Mouse (Mus musculus) embryonic facial prominence, embryonic 11.5 days (tissue): ENCODE results near the gene Pnrc2. TPM values are rescaled to one million over a fixed set of nuclear protein-coding genes. Genes with fewer than 3 reads are reported as not detected.

Source experiments
- ATAC-seq: fragments of 200-750 bp; cut with Nextera tagmentation; replicated peaks from 2 replicates; pipeline ENCODE4 v1.8.0; 2017; ENCODE audit warnings: low read depth; ENCODE audit not compliant: insufficient number of reproducible peaks, low FRiP score, low TSS enrichment
- DNase-seq: peaks from one replicate; pipeline ENCODE4 v3.0.0-alpha.2; 2015; ENCODE audit warnings: low spot score
- H3K27ac ChIP-seq: fragments of 300-500 bp; sonication (generic); replicated peaks from 2 replicates; pipeline ENCODE4 v1.5.1; 2014; ENCODE audit warnings: mild to moderate bottlenecking, low read depth, low read length, control low read depth
- H3K27me3 ChIP-seq: fragments of 300-500 bp; sonication (generic); 2 replicates; pipeline ENCODE4 v1.6.1; 2014; ENCODE audit warnings: mild to moderate bottlenecking, low read length, moderate library complexity, mixed read lengths; ENCODE audit not compliant: control insufficient read depth, insufficient read depth
- H3K36me3 ChIP-seq: fragments of 300-500 bp; sonication (generic); replicated peaks from 2 replicates; pipeline ENCODE4 v1.6.1; 2014; ENCODE audit warnings: low read depth, mild to moderate bottlenecking, low read length, moderate library complexity, mixed read lengths; ENCODE audit not compliant: control insufficient read depth, insufficient read depth
- H3K4me1 ChIP-seq: fragments of 300-500 bp; sonication (generic); 2 replicates; pipeline ENCODE4 v1.6.1; 2014; ENCODE audit warnings: low read length, mixed read lengths; ENCODE audit not compliant: control insufficient read depth, insufficient read depth
- H3K4me2 ChIP-seq: fragments of 300-500 bp; sonication (generic); 2 replicates; pipeline ENCODE4 v1.6.1; 2014; ENCODE audit warnings: low read depth, mild to moderate bottlenecking, control low read depth, low read length, moderate library complexity
- H3K4me3 ChIP-seq: fragments of 300-500 bp; sonication (generic); 2 replicates; pipeline ENCODE4 v1.5.1; 2014; ENCODE audit warnings: low read depth, low read length, control low read depth
- H3K9ac ChIP-seq: fragments of 300-500 bp; sonication (generic); replicated peaks from 2 replicates; pipeline ENCODE4 v1.6.1; 2014; ENCODE audit warnings: mild to moderate bottlenecking, control low read depth, low read length
- H3K9me3 ChIP-seq: fragments of 300-500 bp; sonication (generic); replicated peaks from 2 replicates; pipeline ENCODE4 v1.6.1; 2016; ENCODE audit warnings: mild to moderate bottlenecking, low read length, inconsistent platforms, mixed read lengths; ENCODE audit not compliant: control insufficient read depth
- WGBS: fragments of 180-500 bp; shearing (Covaris S2); extraction: QIAGEN DNeasy Blood & Tissue Kit; methylation state at CpG from one replicate; pipeline ENCODE4 v1.1.7; 2014; 5-methylcytosine and 5-hydroxymethylcytosine counted together
- polyA plus RNA-seq: library from polyadenylated mRNA; unstranded; fragments of >200 nt; fragmentation: Nextera tagmentation; extraction: Ambion mirVana; gene quantifications from 2 replicates; pipeline ENCODE4 v1.2.1, GENCODE M21; 2014

Gene Pnrc2
- polyA plus RNA-seq, 1 experiment from 2014 or later, result 251 TPM

DNA sequence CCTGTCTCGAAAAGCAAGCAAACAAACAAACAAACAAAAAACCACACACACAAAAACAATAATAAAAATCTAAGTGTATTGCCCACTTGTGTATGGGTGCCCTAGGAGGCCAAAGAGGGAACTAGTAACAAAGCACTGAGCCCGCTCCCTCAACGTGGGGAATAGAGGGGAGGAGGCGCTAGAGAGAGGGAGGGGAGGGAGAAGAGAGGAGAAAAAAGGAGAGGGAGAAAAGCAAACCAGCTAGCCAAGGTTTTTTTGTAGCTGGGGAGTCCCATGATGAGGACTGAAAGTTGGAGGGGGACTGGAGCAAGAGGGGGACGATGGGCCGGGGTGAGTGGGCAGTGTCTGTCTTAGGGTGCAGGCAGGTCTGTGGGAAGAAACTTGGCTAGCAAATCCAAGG is 18.6 kb downstream of the Pnrc2 start:
- Histone ChIP-seq H3K9ac (peak overlapping the region; percentile 92), H3K9me3 (no peaks in the 10 kb centered on the region), H3K36me3 (peaks cover 2% of the 10 kb centered on the region; the same call in 1 of the 2 replicates), H3K4me1 (peaks cover 5% of the 10 kb centered on the region), H3K4me2 (peak overlapping the region; percentile 82), H3K27ac (peak overlapping the region; percentile 100), H3K27me3 (no peaks in the 10 kb centered on the region), H3K4me3 (peak overlapping the region; percentile 96)
- DNase-seq, result peak; percentile 75
- peak; percentile 15; the same call in 1 of the 2 replicates for ATAC-seq
- 13% methylated on average over 6 of the region's 6 CpGs for WGBS

GRCm38 (mm10) chr4:135854630-135855029 is 19.0 kb downstream of the Pnrc2 start:
- no peaks in the 10 kb centered on the region for H3K9me3 ChIP-seq
- H3K27me3 ChIP-seq, result no peaks in the 10 kb centered on the region
- 74% methylated on average over 11 of the region's 11 CpGs for WGBS
- no peak for DNase-seq
- peak overlapping the region; percentile 92 for H3K9ac ChIP-seq
- no peak overlapping the region; the same call in 1 of the 2 replicates for H3K4me2 ChIP-seq
- H3K4me1 ChIP-seq, result peaks cover 3% of the 10 kb centered on the region
- no peaks in the 10 kb centered on the region; the same call in 1 of the 2 replicates for H3K36me3 ChIP-seq
- H3K4me3 ChIP-seq, result no peak overlapping the region
- no peak for ATAC-seq
- no peak overlapping the region for H3K27ac ChIP-seq

DNA sequence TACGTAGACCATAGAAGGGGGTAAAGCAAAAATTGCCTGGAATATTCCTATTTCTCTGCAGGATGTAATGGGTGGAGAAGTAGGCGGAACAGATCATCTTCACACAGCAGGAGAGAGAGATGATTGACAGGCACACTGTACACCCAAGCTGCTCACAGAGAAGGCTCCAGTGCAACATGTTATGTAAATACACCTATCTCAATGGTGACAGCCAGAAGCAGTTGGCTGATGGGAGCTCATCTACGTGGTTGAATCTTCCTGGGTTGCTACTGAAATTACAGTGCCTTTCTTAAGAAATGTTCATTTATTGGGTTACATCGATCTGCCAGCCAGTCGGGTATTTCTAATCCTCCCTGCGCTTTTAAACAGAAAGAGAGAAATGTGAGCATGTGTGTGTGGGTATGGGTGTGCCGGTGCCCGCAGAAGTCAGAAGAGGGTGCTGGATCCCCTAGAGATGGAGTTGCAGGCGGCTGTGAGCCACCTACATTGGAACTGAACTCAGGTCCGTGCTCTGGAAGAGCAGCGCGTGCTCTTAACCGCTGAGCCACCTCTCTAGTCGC is 19.6 kb downstream of the Pnrc2 start:
- H3K4me3 ChIP-seq, result no peak overlapping the region
- WGBS, result 92% methylated on average over 14 of the region's 14 CpGs
- no peaks in the 10 kb centered on the region for H3K9me3 ChIP-seq
- peaks cover 3% of the 10 kb centered on the region for H3K4me1 ChIP-seq
- no peak for DNase-seq
- ATAC-seq, result no peak
- H3K4me2 ChIP-seq, result no peak overlapping the region
- H3K9ac ChIP-seq, result no peak overlapping the region; the same call in 1 of the 2 replicates
- no peaks in the 10 kb centered on the region for H3K27me3 ChIP-seq
- H3K36me3 ChIP-seq, result no peaks in the 10 kb centered on the region
- no peak overlapping the region; the same call in 1 of the 2 replicates for H3K27ac ChIP-seq

DNA sequence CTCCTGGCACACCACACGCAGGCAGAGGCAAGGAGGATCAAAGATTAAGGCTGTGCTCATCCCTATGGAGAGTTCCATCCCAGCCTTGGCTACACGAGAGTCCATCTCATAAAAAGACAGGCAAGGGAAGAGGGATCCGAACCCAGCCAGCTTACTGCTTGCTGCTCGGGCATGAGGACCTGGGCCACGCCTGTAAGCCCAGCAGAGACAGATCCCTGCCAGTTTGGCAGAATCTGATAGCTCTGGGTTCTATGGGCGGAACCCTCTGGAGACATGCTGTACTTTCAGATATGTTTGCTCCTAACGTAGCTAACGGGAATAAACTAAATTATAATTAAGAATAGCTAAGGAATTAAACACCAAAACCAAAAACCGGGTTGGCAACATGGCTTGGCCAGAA is 21.7 kb downstream of the Pnrc2 start:
- DNase-seq, result no peak
- WGBS, result 87% methylated on average over 9 of the region's 9 CpGs
- H3K27me3 ChIP-seq, result no peaks in the 10 kb centered on the region

GRCm38 (mm10) chr4:135850411-135851095 is 23.1 kb downstream of the Pnrc2 start:
- DNase-seq (no peak), ATAC-seq (no peak)
- Histone ChIP-seq H3K4me2 (no peak overlapping the region), H3K9me3 (no peaks in the 10 kb centered on the region), H3K27me3 (no peaks in the 10 kb centered on the region), H3K36me3 (no peaks in the 10 kb centered on the region), H3K27ac (no peak overlapping the region), H3K9ac (peak overlapping the region; percentile 34), H3K4me1 (no peaks in the 10 kb centered on the region), H3K4me3 (no peak overlapping the region)
- 33% methylated on average over 13 of the region's 13 CpGs for WGBS

More for the DNA sequence above, 21.7 kb downstream of the Pnrc2 start:
- H3K36me3 ChIP-seq, result no peaks in the 10 kb centered on the region
- ATAC-seq, result no peak
- H3K9me3 ChIP-seq, result no peaks in the 10 kb centered on the region
- H3K4me2 ChIP-seq, result no peak overlapping the region
- no peaks in the 10 kb centered on the region for H3K4me1 ChIP-seq
- H3K27ac ChIP-seq, result no peak overlapping the region
- H3K9ac ChIP-seq, result no peak overlapping the region
- no peak overlapping the region for H3K4me3 ChIP-seq

- no peak overlapping the region for H3K9ac ChIP-seq
- H3K36me3 ChIP-seq, result no peaks in the 10 kb centered on the region
- no peaks in the 10 kb centered on the region for H3K9me3 ChIP-seq
- no peaks in the 10 kb centered on the region for H3K27me3 ChIP-seq
- 62% methylated on average over 5 of the region's 5 CpGs for WGBS
- H3K27ac ChIP-seq, result no peak overlapping the region
- no peak overlapping the region for H3K4me3 ChIP-seq
- DNase-seq, result no peak
- no peak for ATAC-seq
- no peaks in the 10 kb centered on the region for H3K4me1 ChIP-seq
- H3K4me2 ChIP-seq, result no peak overlapping the region
These were observed 26.1 kb downstream of the Pnrc2 start for GRCm38 (mm10) chr4:135847581-135847980.

GRCm38 (mm10) chr4:135844400-135844799 is 29.2 kb downstream of the Pnrc2 start:
- ATAC-seq, result no peak
- Histone ChIP-seq H3K27ac (no peak overlapping the region), H3K9me3 (no peaks in the 10 kb centered on the region), H3K9ac (no peak overlapping the region), H3K4me1 (no peaks in the 10 kb centered on the region), H3K4me3 (no peak overlapping the region), H3K4me2 (no peak overlapping the region), H3K36me3 (no peaks in the 10 kb centered on the region), H3K27me3 (no peaks in the 10 kb centered on the region)
- DNase-seq, result no peak
- WGBS, result 77% methylated on average over 6 of the region's 6 CpGs

DNA sequence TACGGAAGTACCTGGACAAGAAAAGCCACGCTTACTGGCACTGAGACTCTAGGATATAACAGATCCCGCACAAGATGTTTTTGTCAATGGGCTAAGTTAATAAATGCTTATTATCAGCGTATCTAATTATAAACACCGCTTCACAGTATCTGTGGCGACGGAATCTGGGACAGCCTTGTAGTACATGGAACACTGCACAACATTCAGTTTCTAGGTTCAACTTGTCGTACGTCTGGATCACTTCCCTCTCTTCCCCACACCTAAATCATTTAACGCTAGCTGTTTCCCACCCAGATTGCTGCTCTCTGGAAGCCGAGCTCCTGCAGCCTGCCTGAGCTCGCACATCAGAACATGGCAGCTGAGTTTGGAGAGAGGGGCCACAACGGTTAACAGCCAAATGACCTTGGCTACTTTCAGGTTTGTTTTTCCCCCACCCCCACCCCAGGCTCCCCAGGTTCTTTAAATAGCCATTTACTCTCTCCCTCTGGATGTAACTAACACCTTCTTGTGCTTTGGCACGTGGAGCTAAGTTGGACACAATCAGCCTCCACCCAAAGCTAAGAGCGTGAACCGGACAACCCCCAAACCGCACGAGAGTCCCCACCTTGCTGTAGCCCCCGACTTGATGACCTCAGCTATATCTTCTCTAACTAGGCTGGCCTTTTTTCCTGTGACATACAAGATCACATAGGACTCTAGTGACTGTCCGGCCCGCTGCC is 34.2 kb downstream of the Pnrc2 start:
- Histone ChIP-seq H3K27ac (no peak overlapping the region), H3K9me3 (no peaks in the 10 kb centered on the region), H3K36me3 (no peaks in the 10 kb centered on the region), H3K4me3 (no peak overlapping the region), H3K4me1 (no peaks in the 10 kb centered on the region), H3K4me2 (no peak overlapping the region), H3K27me3 (no peaks in the 10 kb centered on the region), H3K9ac (no peak overlapping the region)
- ATAC-seq (no peak), DNase-seq (no peak)
- WGBS, result 86% methylated on average over 21 of the region's 21 CpGs
